Mouse (Mus musculus) forebrain, postnatal 0 days (tissue): ENCODE data around the gene Pik3cg. TPM values are rescaled to one million over a fixed set of nuclear protein-coding genes. Genes with fewer than 3 reads are reported as not detected.

Source experiments
- ATAC-seq: fragments of 200-750 bp; cut with Nextera tagmentation; 2 replicates; pipeline ENCODE4 v1.8.0; 2017; ENCODE audit warnings: mild to moderate bottlenecking, moderate library complexity
- DNase-seq: peaks from one replicate; pipeline ENCODE4 v3.0.0-alpha.2; 2015
- H3K27ac ChIP-seq: fragments of 300-500 bp; sonication (generic); 2 replicates; pipeline ENCODE4 v1.5.1; 2014; ENCODE audit warnings: low read depth, mild to moderate bottlenecking, antibody characterized with exemption, low read length, moderate library complexity, mixed read lengths
- H3K27me3 ChIP-seq: fragments of 300-500 bp; sonication (generic); 2 replicates; pipeline ENCODE4 v1.6.1; 2014; ENCODE audit warnings: mild to moderate bottlenecking, low read length, mixed read lengths; ENCODE audit not compliant: insufficient read depth
- H3K36me3 ChIP-seq: fragments of 300-500 bp; sonication (generic); 2 replicates; pipeline ENCODE4 v1.6.1; 2014; ENCODE audit warnings: mild to moderate bottlenecking, moderate library complexity; ENCODE audit not compliant: insufficient read depth
- H3K4me1 ChIP-seq: fragments of 300-500 bp; sonication (generic); 2 replicates; pipeline ENCODE4 v1.6.1; 2014; ENCODE audit warnings: antibody characterized with exemption; ENCODE audit not compliant: insufficient read depth
- H3K4me2 ChIP-seq: fragments of 300-500 bp; sonication (generic); 2 replicates; pipeline ENCODE4 v1.6.1; 2014; ENCODE audit warnings: low read depth, mild to moderate bottlenecking, moderate library complexity
- H3K4me3 ChIP-seq: fragments of 300-500 bp; sonication (generic); 2 replicates; pipeline ENCODE4 v1.5.1; 2014; ENCODE audit warnings: low read depth, low read length, mixed read lengths
- H3K9ac ChIP-seq: fragments of 300-500 bp; sonication (generic); 2 replicates; pipeline ENCODE4 v1.6.1; 2014; ENCODE audit warnings: mild to moderate bottlenecking
- H3K9me3 ChIP-seq: fragments of 300-500 bp; sonication (generic); 2 replicates; pipeline ENCODE4 v1.6.1; 2016; ENCODE audit warnings: low read length
- CTCF ChIP-seq: sonication (generic); IDR thresholded peaks from 2 replicates; pipeline ENCODE4 v1.5.1; 2016; ENCODE audit warnings: antibody characterized with exemption, control low read depth, low read depth
- WGBS: fragments of 180-500 bp; shearing (Covaris S2); extraction: QIAGEN DNeasy Blood & Tissue Kit; methylation state at CpG from one replicate; pipeline ENCODE4 v1.1.7; 2014; 5-methylcytosine and 5-hydroxymethylcytosine counted together
- polyA plus RNA-seq: library from polyadenylated mRNA; unstranded; fragments of >200 nt; fragmentation: Nextera tagmentation; extraction: Ambion mirVana; gene quantifications from 2 replicates; pipeline ENCODE4 v1.2.1, GENCODE M21; 2015
- total RNA-seq: library from RNA; depleted of rRNA; stranded (reverse); fragments of >200 nt; gene quantifications from 2 replicates; pipeline ENCODE4 v1.2.3, GENCODE M21; 2014

Gene Pik3cg
- total and polyA plus RNA-seq, 2 experiments from 2014 or later: 1.0 to 1.2 TPM

DNA sequence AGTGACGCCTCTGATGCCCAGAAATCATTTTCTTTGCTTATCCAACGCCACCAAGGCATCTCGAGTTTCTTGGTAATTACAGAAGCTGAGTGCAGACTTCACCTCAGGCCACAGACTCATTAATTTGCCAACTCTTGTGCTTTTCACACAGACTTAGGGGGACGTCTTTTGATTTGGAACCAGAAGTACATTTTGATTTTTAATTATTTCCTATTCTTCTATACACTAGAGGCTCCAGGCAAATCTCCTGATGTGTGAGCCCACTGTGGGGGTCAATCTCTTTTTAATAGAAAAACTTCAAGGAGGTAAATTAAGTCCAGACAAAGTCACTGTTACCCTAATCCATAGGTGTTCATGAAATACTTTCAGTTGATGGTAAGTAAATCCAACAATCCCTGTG is 26.6 kb downstream of the Pik3cg start:
- no peak for TF ChIP-seq CTCF
- Histone ChIP-seq H3K36me3 (no peaks in the 10 kb centered on the region), H3K27ac (no peak overlapping the region), H3K4me3 (no peak overlapping the region), H3K4me2 (no peak overlapping the region), H3K9me3 (no peaks in the 10 kb centered on the region), H3K4me1 (no peaks in the 10 kb centered on the region), H3K9ac (no peak overlapping the region), H3K27me3 (no peaks in the 10 kb centered on the region)
- DNase-seq: no peak
- no peak for ATAC-seq
- WGBS: 34% methylated on average over 4 of the region's 4 CpGs

GRCm38 (mm10) chr12:32174437-32174836 is 34.0 kb downstream of the Pik3cg start:
- Histone ChIP-seq H3K4me3 (no peak overlapping the region), H3K4me1 (0 out of 2 replicates have a peak, but pooled peaks cover 3% of the 10 kb centered on the region), H3K36me3 (no peaks in the 10 kb centered on the region), H3K27me3 (no peaks in the 10 kb centered on the region), H3K9ac (no peak overlapping the region), H3K9me3 (no peaks in the 10 kb centered on the region), H3K27ac (no peak overlapping the region), H3K4me2 (no peak overlapping the region)
- WGBS: 68% methylated on average over 6 of the region's 6 CpGs
- TF ChIP-seq CTCF: no peak
- DNase-seq (no peak), ATAC-seq (peak; percentile 54; the same call in 1 of the 2 replicates)

DNA sequence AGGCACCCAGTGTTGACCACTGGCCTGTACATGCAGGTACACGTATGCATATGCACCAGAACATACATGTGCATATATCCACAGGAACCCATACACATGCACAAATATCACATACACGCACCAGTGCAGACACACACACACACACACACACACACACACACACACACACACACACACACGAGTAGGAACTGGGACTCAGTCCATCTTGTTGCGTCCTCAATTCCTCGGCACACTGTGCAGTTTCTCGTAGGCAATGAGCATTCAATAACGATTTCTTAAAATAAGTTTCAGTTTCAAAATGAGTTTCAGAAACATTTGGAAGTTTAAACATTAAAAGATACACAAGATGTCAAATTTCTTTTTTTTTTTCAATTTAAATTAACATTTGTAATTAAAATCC is 35.6 kb downstream of the Pik3cg start:
- no peaks in the 10 kb centered on the region for H3K36me3 ChIP-seq
- no peak overlapping the region for H3K9ac ChIP-seq
- H3K4me1 ChIP-seq: 0 out of 2 replicates have a peak, but pooled peaks cover 3% of the 10 kb centered on the region
- no peaks in the 10 kb centered on the region for H3K27me3 ChIP-seq
- no peak overlapping the region for H3K4me2 ChIP-seq
- H3K9me3 ChIP-seq: no peaks in the 10 kb centered on the region
- H3K4me3 ChIP-seq: no peak overlapping the region
- peak; percentile 55 for DNase-seq
- H3K27ac ChIP-seq: no peak overlapping the region
- peak; percentile 56; the same call in 1 of the 2 replicates for ATAC-seq
- no peak for TF ChIP-seq CTCF
- WGBS: 67% methylated on average over 7 of the region's 7 CpGs

GRCm38 (mm10) chr12:32169164-32169563 is 39.3 kb downstream of the Pik3cg start:
- ATAC-seq: peak; percentile 40; the same call in 1 of the 2 replicates
- 9% methylated on average over 5 of the region's 5 CpGs for WGBS

GRCm38 (mm10) chr12:32168751-32169150 is 39.7 kb downstream of the Pik3cg start:
- no peak overlapping the region for H3K27ac ChIP-seq
- ATAC-seq (no peak), DNase-seq (no peak)
- H3K9ac ChIP-seq: no peak overlapping the region
- H3K36me3 ChIP-seq: no peaks in the 10 kb centered on the region
- no peak overlapping the region for H3K4me3 ChIP-seq
- no peaks in the 10 kb centered on the region for H3K27me3 ChIP-seq
- no peaks in the 10 kb centered on the region for H3K9me3 ChIP-seq
- no peaks in the 10 kb centered on the region for H3K4me1 ChIP-seq
- 17% methylated on average over 3 of the region's 3 CpGs for WGBS
- no peak overlapping the region for H3K4me2 ChIP-seq
- TF ChIP-seq CTCF: no peak

More at GRCm38 (mm10) chr12:32169164-32169563, 39.3 kb downstream of the Pik3cg start:
- DNase-seq: no peak
- Histone ChIP-seq H3K4me1 (no peaks in the 10 kb centered on the region), H3K4me2 (no peak overlapping the region), H3K4me3 (no peak overlapping the region), H3K36me3 (no peaks in the 10 kb centered on the region), H3K9ac (no peak overlapping the region), H3K9me3 (no peaks in the 10 kb centered on the region), H3K27ac (no peak overlapping the region), H3K27me3 (no peaks in the 10 kb centered on the region)
- no peak for TF ChIP-seq CTCF

GRCm38 (mm10) chr12:32163706-32164105 is 44.8 kb downstream of the Pik3cg start:
- Histone ChIP-seq H3K9me3 (no peaks in the 10 kb centered on the region), H3K4me1 (no peaks in the 10 kb centered on the region), H3K27ac (no peak overlapping the region), H3K36me3 (no peaks in the 10 kb centered on the region), H3K27me3 (no peaks in the 10 kb centered on the region), H3K4me2 (no peak overlapping the region), H3K9ac (no peak overlapping the region), H3K4me3 (no peak overlapping the region)
- no peak for TF ChIP-seq CTCF
- 90% methylated on average over 2 of the region's 2 CpGs for WGBS
- no peak for DNase-seq
- no peak for ATAC-seq

GRCm38 (mm10) chr12:32158757-32159156 is 49.7 kb downstream of the Pik3cg start:
- no peaks in the 10 kb centered on the region for H3K27me3 ChIP-seq

GRCm38 (mm10) chr12:32146606-32147005 is 61.9 kb downstream of the Pik3cg start:
- Histone ChIP-seq H3K4me2 (no peak overlapping the region), H3K27ac (no peak overlapping the region), H3K4me1 (no peaks in the 10 kb centered on the region), H3K27me3 (no peaks in the 10 kb centered on the region), H3K4me3 (no peak overlapping the region), H3K9me3 (no peaks in the 10 kb centered on the region), H3K36me3 (no peaks in the 10 kb centered on the region), H3K9ac (no peak overlapping the region)
- DNase-seq (no peak), ATAC-seq (no peak)
- TF ChIP-seq CTCF: no peak
- WGBS: 92% methylated on average over 7 of the region's 7 CpGs

More at GRCm38 (mm10) chr12:32158757-32159156, 49.7 kb downstream of the Pik3cg start:
- TF ChIP-seq CTCF: no peak
- Histone ChIP-seq H3K4me2 (no peak overlapping the region), H3K4me3 (no peak overlapping the region), H3K9ac (peak overlapping the region; percentile 3; the same call in 1 of the 2 replicates), H3K4me1 (no peaks in the 10 kb centered on the region), H3K36me3 (no peaks in the 10 kb centered on the region), H3K27ac (peak overlapping the region; percentile 50), H3K9me3 (no peaks in the 10 kb centered on the region)
- WGBS: 17% methylated on average over 5 of the region's 5 CpGs
- ATAC-seq: peak; percentile 90
- DNase-seq: no peak
